Mouse (Mus musculus): ENCODE results near the gene Plcxd2. TPM values are rescaled to one million over a fixed set of nuclear protein-coding genes. Genes with fewer than 3 reads are reported as not detected.

Plcxd2 gene
- polyA plus RNA-seq, 1 experiment from 2014 or later: 7.4 TPM

DNA sequence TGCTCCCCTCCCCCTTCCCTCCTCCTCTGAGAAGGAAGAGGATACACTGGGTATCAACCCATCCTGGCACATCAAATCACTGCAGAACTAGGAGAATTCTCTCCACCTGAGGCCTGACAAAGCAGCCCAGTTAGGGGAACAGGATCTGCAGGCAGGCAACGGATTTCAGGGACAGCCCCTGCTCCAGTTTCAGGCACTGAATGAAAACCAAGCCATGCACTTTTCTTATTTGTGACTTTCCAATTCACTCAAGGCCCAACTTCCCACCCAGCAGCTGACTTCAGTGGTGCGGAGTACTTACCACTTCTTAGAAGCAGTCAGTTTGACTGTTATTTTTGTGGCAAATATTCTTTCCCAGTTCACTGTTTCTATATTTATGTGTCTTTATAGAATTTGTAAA, 69.3 kb downstream of the Plcxd2 start:
- DNase-seq (ENCODE audit: low spot score): no peak

DNA sequence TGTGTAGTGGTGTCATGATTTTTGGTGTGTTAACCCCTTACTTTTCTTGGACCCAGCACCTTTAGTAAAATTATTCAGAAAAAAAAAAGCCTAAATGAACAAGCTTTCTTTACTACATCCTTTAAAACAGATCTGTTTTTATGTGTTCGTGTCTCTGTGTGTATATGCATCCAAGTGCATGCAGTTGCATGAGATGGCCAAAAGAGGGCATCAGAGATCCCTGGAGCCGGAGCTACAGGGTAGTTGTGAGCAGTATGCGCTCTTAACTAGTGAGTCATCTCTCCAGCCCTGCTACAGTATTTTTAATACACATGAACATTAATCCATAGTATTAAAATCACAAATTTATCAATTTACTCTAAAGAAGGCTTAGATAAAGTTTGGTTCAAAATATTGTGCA, 70.6 kb downstream of the Plcxd2 start:
- no peak for DNase-seq (ENCODE audit: low spot score)

DNA sequence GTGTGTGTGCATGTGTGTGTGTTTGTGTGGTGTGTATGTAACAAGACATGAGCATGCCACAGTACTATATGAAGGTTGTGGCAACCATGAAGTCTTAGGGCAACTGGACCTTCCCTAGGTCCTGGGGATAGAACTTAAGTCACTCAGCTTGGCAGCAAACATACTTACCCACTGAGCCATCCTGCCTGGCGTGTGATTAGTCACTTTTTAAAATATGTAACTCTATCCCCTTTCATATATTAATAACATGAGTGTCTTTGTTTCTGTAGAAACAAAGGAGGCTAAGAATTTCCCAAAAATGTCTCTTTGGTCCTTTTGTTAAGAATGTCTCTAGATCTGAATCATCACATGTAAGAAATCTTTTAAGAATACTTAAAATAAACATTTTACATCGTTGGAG, 72.6 kb downstream of the Plcxd2 start:
- DNase-seq (ENCODE audit: low spot score): no peak

DNA sequence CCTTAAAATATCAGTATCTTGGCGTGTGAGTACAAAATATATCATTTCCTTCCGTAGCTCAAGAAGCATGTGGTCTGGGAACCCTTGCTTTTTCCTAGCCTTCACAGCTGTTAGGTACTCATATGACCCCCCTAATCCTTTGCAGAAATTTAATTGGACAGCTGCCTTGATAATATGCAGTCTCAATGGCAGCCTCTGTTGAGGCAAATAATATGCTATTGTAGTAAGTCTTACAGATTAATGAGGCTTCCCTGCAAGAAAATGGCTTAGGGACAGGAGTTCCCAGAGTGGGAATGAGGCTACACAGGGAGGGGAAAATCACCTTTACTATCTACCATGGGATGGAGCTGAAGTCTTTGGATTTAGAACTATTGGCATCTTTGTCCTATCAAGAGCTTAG, 73.5 kb downstream of the Plcxd2 start:
- no peak for DNase-seq (ENCODE audit: low spot score)

DNA sequence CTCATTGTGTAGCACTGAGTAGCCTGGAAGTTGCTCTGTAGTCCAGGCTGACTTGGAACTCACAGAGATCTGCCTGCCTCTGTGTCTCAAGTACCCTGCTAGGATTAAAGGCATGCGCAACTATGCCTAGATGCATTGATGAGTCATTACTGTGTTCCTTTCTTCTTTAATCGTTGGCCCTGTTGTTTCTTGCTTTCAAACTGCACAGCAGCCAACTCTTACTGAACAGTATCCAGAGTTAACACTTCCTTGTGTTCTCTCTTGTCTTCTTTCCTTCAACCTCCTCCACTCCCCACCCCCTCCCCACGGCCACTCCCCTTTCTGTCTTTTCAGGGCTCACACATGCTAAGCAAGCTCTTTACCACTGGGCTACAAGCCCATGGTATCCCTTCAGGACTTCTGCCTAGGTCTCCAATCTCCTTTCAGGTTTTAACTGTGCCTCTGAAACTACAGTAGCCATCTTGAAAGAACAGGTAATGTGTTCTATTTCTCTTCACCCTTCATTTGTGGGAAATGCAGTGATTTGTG, 74.0 kb downstream of the Plcxd2 start:
- DNase-seq (ENCODE audit: low spot score): no peak

DNA sequence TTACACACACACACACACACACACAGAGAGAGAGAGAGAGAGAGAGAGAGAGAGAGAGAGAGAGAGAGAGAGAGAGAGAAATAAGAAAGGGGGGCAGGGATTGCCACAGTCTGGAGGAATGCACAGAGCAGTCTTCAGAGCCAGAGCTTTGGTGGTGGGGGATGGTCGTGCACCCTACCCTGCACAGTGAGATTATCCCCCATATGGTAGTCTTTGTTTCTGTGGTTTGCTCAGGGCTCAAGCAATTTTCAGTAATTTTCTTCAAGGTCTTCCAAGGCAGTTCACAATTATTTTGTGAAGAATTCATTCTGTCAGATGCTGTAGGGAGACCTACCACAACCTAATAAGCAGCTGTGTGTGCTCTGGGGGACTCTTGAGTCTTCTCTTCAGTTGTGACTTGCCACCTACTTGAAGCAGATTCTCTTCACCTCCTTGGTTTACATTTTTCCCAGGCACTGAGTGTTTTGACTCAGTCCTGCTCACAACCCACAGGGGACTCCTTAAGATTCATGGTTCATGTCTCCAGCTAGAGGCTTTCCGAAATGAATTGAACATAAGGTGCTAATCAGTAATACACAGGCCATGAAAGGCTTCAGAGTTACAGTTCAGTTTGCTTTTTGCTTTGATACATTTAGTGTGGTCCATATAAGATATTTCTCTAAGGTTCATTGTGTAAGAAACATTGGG, 75.2 kb downstream of the Plcxd2 start:
- DNase-seq (ENCODE audit: low spot score): no peak

DNA sequence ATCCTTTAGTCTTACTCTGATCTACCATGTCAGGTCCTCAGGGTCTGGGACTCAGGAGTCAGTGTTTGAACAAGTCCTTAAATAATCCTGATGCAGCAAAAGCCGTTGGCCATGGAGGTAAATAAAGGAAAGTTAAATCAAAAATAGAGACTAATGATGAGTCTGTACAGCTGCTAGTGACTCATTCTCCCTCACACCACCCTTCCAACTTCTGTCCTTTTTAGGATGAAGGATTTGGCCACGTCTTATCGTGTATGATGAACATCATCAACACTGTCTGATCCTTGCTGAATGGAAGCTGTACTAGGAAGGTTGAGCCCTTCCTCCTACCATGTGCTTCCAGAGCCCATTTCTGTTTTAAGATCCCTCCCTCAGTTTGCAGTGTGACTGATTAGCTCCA, 79.7 kb downstream of the Plcxd2 start:
- DNase-seq (ENCODE audit: low spot score): no peak

DNA sequence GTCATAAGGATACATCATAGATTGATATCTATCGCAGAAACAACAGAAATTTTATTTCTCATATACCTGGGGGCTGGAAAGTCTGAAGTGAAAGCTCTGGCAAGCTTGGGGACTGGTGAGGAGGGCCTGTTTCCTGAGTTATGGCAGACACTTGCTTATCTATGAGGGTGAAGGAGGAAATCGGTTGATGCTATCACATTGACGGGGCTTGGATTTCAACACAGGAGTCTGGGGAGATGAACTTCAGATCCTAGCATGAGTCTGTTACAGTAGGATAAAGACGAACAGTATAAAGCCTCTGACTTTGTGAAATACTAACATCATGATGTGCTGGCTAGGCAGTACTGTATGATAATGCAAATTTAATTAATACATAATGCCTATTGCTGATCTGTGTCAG, 81.9 kb downstream of the Plcxd2 start:
- no peak for DNase-seq (ENCODE audit: low spot score)

DNA sequence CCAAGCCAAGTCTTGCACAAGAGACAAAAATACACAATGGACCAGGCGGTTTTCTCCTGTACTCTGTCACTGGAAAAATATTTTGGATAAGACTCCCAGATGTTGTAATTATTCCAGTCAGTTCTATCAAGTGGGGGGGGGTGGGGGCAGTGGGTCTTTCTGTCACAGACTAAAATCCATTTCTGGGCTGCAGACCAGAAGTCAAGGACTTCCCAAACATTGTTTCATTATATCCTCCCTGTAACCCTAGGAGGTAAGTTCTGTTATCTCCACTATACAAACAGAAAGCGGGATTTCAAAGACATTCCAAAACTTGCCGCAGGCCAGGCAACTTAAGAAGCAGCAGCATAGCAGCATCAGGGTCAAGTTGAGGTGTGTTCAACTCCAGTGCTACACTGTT, 82.4 kb downstream of the Plcxd2 start:
- no peak for DNase-seq (ENCODE audit: low spot score)

DNA sequence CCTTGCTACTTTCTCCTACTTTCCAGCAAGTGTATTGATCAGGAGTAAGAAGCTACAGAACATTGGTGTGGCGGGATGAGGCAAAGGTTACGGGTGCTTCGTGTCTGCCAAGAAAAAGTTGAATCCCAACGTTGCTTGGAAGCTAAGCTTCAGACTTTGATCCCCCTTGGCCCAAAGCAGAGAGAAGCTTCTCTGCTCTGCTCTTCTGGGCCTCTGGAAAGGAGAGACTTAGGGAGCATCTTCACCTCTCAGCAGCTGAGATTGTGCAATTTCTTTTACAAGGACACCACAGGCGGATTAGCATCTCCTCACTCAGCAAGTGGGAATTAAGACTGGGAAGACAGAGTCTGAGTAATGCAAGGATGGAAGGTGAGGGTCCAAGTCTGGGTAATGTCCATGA, 83.1 kb downstream of the Plcxd2 start:
- DNase-seq (ENCODE audit: low spot score): no peak

DNA sequence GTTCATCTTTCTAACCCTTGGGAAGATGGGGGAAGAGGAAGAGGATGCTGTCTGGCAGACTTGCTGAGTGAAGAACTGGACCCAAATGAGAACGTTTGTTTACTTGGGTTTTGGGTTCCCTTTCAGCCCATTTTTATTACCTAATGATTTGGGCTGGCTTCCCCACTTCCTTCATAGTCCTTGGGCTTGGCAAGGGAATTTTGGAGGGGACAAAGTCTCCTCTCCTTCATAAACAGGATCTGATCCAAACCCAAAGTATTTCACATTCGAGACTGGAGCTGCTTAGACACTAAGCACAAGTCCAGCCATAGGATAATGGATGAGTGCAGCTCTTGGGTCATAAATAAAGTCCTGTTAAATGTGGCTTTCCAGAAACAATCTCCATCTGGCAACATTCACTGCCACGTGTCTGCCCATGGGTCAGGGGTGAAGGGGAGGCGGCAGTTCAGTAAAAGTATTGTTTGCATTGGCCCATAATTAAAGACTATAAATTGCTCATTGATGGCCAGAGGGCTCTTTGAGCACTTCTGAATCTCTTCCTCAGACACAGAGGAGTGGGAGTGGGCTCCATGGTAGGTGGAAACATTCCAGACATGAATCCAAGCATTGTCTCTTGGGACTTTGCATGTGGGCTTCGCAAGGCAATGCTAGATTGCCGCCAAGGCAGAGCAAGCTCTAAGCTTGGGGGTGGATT, 86.1 kb downstream of the Plcxd2 start:
- DNase-seq (ENCODE audit: low spot score): no peak

DNA sequence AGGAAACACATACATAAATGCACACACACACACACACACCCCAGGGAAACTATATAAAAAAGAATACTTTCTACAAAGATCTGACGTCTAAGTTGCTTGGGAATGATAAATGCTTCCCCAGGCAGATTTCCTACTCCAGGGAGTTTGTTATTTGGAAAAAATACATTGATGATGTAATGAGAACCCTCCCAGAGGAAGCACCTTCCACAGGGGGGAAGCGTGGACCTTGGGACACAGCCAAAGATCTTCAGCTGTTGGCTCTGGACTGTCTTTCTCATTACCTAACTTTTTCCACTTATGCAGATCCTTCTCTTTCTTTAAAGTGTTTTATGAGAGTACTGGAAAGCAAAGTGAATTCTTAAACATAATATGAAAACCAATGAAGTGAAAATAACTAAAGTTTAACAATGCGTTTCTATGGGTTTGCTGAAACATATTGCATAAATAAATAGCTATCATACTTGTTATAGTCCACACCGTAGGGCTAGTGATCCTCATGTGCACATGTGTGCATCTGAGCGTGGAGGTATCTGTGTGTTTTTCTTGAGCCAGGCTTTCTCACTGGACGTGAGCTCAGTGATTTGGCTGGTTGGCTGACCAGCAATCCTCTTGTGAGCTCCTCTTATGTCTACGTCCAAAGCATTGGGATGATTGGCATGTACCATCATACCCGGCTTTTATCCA, 87.3 kb downstream of the Plcxd2 start:
- DNase-seq (ENCODE audit: low spot score): no peak

DNA sequence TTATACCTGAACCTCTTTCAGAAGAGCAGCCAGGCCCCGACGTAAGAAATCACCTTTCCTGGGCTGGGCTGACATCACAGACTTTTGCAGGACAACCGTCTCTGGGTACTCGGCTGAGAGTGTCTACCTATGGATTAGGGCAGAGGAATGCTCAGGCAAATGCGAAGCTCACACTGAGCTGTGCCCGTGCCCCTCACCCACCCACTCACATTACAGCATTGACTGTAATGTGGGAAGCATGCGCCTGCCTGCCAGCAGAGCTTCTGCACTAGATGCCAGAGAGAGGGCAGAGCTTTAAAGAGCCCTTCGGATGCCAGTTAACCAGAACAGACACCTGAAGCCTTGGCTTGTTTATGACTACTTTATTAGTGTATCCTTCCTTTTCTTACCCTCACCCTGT, 90.4 kb downstream of the Plcxd2 start:
- DNase-seq (ENCODE audit: low spot score): no peak

Other genes starting within 250 kb of the Plcxd2 start
- 2.2 and 2.6 TPM in 2 replicates for gene Phldb2, start 56.6 kb downstream of the Plcxd2 start, polyA plus RNA-seq (2015; fragmentation: Nextera tagmentation; extraction: Ambion mirVana)
- gene Cd96, start 110.0 kb upstream of the Plcxd2 start, polyA plus RNA-seq (2015; fragmentation: Nextera tagmentation; extraction: Ambion mirVana): 60.4 and 61.5 TPM in 2 replicates
- gene Gm4737, start 144.9 kb upstream of the Plcxd2 start, polyA plus RNA-seq (2015; fragmentation: Nextera tagmentation; extraction: Ambion mirVana): 2.7 and 3.8 TPM in 2 replicates